Mouse (Mus musculus) lung, postnatal 0 days (tissue): ENCODE data around the gene Cmbl.

Source experiments
- CTCF ChIP-seq: IDR thresholded peaks from 2 replicates; pipeline ENCODE4 v1.5.1; 2016; ENCODE audit warnings: antibody characterized with exemption, mild to moderate bottlenecking
- EP300 ChIP-seq: IDR thresholded peaks from 2 replicates; pipeline ENCODE4 v1.6.1; 2016; ENCODE audit warnings: antibody characterized with exemption, mild to moderate bottlenecking, control low read depth

- TF ChIP-seq CTCF = no peak
- no peak for TF ChIP-seq EP300
Measured at GRCm38 (mm10) chr15:31628180-31628579, 63.0 kb downstream of the Cmbl start.
